Mouse (Mus musculus) forebrain, embryonic 14.5 days (tissue): ENCODE measurements around the gene Gm13275. TPM values are rescaled to one million over a fixed set of nuclear protein-coding genes. Genes with fewer than 3 reads are reported as not detected.
"Not testable (repeated sequence)": the region's sequence is repeated elsewhere in the genome, so short reads cannot be mapped to it uniquely, and the experiment has no call there.

Experiments
- ATAC-seq: fragments of 200-750 bp; cut with Nextera tagmentation; 2 replicates; pipeline ENCODE4 v1.8.0; 2017; ENCODE audit warnings: mild to moderate bottlenecking, moderate library complexity
- DNase-seq: peaks from one replicate; pipeline ENCODE4 v3.0.0-alpha.2; 2015; ENCODE audit warnings: low spot score
- H3K27ac ChIP-seq: fragments of 300-500 bp; sonication (generic); 2 replicates; pipeline ENCODE4 v1.5.1; 2014; ENCODE audit warnings: low read depth, mild to moderate bottlenecking, control low read depth, low read length, moderate library complexity
- H3K27me3 ChIP-seq: fragments of 300-500 bp; sonication (generic); replicated peaks from 2 replicates; pipeline ENCODE4 v1.6.1; 2014; ENCODE audit warnings: low read length, control low read depth, mixed read lengths; ENCODE audit not compliant: control insufficient read depth, insufficient read depth
- H3K36me3 ChIP-seq: fragments of 300-500 bp; sonication (generic); 2 replicates; pipeline ENCODE4 v1.6.1; 2014; ENCODE audit warnings: low read length, control low read depth; ENCODE audit not compliant: control insufficient read depth, insufficient read depth
- H3K4me1 ChIP-seq: fragments of 300-500 bp; sonication (generic); 2 replicates; pipeline ENCODE4 v1.6.1; 2014; ENCODE audit warnings: antibody characterized with exemption, low read length, control low read depth; ENCODE audit not compliant: control insufficient read depth, insufficient read depth
- H3K4me2 ChIP-seq: fragments of 300-500 bp; sonication (generic); 2 replicates; pipeline ENCODE4 v1.6.1; 2014; ENCODE audit warnings: mild to moderate bottlenecking, control low read depth, low read length
- H3K4me3 ChIP-seq: fragments of 300-500 bp; sonication (generic); 2 replicates; pipeline ENCODE4 v1.5.1; 2014; ENCODE audit warnings: low read depth, low read length, control low read depth
- H3K9ac ChIP-seq: fragments of 300-500 bp; sonication (generic); 2 replicates; pipeline ENCODE4 v1.6.1; 2014; ENCODE audit warnings: mild to moderate bottlenecking, low read length, control low read depth, moderate library complexity
- H3K9me3 ChIP-seq: fragments of 300-500 bp; sonication (generic); replicated peaks from 2 replicates; pipeline ENCODE4 v1.6.1; 2016; ENCODE audit warnings: low read length, control low read depth, mixed read lengths; ENCODE audit not compliant: control insufficient read depth
- WGBS: fragments of 180-500 bp; shearing (Covaris S2); extraction: QIAGEN DNeasy Blood & Tissue Kit; methylation state at CpG from one replicate; pipeline ENCODE4 v1.1.7; 2014; 5-methylcytosine and 5-hydroxymethylcytosine counted together
- polyA plus RNA-seq: library from polyadenylated mRNA; unstranded; fragments of >200 nt; fragmentation: Nextera tagmentation; extraction: Ambion mirVana; gene quantifications from 2 replicates; pipeline ENCODE4 v1.2.1, GENCODE M21; 2014

The Gm13275 gene
- polyA plus RNA-seq, 1 experiment from 2014 or later = not detected

DNA sequence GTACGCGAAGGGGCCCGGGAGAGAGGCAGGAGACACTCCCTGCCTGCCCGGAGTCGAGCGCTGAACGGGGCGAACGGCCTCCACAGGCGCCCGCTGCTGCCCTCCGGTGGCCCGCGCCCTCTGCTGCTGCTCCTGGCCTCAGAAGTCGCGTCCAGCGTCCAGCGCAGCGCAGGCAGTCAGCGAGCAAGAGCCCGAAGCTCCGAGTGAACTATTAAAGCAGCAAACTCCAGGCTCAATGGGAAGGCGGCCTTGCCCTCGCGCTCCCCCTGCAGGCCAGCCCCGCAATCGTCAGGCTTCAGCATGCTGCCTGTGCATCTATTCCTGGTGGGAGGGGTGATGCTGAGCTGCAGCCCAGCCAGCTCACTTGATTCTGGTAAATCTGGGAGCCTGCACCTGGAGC lies 8.9 kb upstream of the Gm13275 start, which contains the start of gene Gm13276:
TSS of gene Gm13276 (plus strand) at position 301 of the 400 bp plus-strand sequence.
- not testable (repeated sequence) for ATAC-seq, DNase-seq, H3K36me3 ChIP-seq, H3K4me2 ChIP-seq, H3K27me3 ChIP-seq, H3K4me3 ChIP-seq, H3K4me1 ChIP-seq, H3K9me3 ChIP-seq, H3K27ac ChIP-seq, H3K9ac ChIP-seq
- WGBS = no CpG with 5 or more reads among the region's 27 CpGs

DNA sequence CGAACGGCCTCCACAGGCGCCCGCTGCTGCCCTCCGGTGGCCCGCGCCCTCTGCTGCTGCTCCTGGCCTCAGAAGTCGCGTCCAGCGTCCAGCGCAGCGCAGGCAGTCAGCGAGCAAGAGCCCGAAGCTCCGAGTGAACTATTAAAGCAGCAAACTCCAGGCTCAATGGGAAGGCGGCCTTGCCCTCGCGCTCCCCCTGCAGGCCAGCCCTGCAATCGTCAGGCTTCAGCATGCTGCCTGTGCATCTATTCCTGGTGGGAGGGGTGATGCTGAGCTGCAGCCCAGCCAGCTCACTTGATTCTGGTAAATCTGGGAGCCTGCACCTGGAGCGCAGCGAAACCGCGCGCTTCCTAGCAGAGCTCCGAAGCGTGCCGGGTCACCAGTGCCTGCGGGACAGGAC lies 5.9 kb upstream of the Gm13275 start, which contains the start of gene Gm13277:
TSS of gene Gm13277 (plus strand) at position 231 of the 400 bp plus-strand sequence.
- not testable (repeated sequence) for H3K4me1 ChIP-seq, H3K9me3 ChIP-seq, H3K4me2 ChIP-seq, H3K4me3 ChIP-seq, H3K36me3 ChIP-seq, ATAC-seq, H3K27ac ChIP-seq, H3K27me3 ChIP-seq, DNase-seq, H3K9ac ChIP-seq
- no CpG with 5 or more reads among the region's 28 CpGs for WGBS

DNA sequence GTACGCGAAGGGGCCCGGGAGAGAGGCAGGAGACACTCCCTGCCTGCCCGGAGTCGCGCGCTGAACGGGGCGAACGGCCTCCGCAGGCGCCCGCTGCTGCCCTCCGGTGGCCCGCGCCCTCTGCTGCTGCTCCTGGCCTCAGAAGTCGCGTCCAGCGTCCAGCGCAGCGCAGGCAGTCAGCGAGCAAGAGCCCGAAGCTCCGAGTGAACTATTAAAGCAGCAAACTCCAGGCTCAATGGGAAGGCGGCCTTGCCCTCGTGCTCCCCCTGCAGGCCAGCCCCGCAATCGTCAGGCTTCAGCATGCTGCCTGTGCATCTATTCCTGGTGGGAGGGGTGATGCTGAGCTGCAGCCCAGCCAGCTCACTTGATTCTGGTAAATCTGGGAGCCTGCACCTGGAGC lies 3.0 kb upstream of the Gm13275 start, which contains the start of gene Gm13278:
TSS of gene Gm13278 (plus strand) at position 301 of the 400 bp plus-strand sequence.
- H3K9ac ChIP-seq, H3K4me1 ChIP-seq, H3K4me2 ChIP-seq, H3K27ac ChIP-seq, H3K27me3 ChIP-seq, H3K4me3 ChIP-seq, DNase-seq, ATAC-seq, H3K9me3 ChIP-seq, H3K36me3 ChIP-seq: not testable (repeated sequence)
- WGBS = no CpG with 5 or more reads among the region's 28 CpGs

DNA sequence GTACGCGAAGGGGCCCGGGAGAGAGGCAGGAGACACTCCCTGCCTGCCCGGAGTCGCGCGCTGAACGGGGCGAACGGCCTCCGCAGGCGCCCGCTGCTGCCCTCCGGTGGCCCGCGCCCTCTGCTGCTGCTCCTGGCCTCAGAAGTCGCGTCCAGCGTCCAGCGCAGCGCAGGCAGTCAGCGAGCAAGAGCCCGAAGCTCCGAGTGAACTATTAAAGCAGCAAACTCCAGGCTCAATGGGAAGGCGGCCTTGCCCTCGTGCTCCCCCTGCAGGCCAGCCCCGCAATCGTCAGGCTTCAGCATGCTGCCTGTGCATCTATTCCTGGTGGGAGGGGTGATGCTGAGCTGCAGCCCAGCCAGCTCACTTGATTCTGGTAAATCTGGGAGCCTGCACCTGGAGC lies 2.8 kb downstream of the Gm13275 start, which contains the start of gene Gm13279:
TSS of gene Gm13279 (plus strand) at position 301 of the 400 bp plus-strand sequence.
- ATAC-seq, H3K9me3 ChIP-seq, H3K27me3 ChIP-seq, DNase-seq, H3K4me3 ChIP-seq, H3K36me3 ChIP-seq, H3K9ac ChIP-seq, H3K4me2 ChIP-seq, H3K27ac ChIP-seq, H3K4me1 ChIP-seq: not testable (repeated sequence)
- WGBS = no CpG with 5 or more reads among the region's 28 CpGs

DNA sequence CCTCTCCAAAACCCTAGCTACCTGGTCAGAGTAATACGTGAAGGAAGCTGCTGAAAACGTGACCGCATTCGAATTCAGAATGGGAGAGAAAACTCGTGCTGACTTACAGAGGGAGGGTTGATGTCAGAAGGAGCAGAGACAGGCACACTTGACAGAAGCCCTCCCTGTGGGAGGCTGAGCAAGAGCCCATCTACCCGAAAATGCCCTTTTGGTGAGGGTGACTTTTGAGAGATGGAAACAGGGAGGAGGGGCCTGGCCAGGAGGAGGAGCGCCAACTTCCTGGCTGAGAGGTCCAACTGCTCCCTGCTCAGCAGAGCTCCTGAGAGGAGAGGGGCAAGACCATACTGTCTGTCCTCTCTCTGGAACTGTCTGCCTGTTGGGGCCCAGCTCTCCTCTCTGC lies 5.1 kb downstream of the Gm13275 start, which contains the start of gene Gm13285:
TSS of gene Gm13285 (plus strand) at position 301 of the 400 bp plus-strand sequence.
- not testable (repeated sequence) for H3K36me3 ChIP-seq, H3K9me3 ChIP-seq, H3K4me2 ChIP-seq, H3K27me3 ChIP-seq, H3K9ac ChIP-seq, H3K4me1 ChIP-seq, ATAC-seq, H3K27ac ChIP-seq, H3K4me3 ChIP-seq, DNase-seq
- 0% methylated on average over 1 of the region's 7 CpGs for WGBS

DNA sequence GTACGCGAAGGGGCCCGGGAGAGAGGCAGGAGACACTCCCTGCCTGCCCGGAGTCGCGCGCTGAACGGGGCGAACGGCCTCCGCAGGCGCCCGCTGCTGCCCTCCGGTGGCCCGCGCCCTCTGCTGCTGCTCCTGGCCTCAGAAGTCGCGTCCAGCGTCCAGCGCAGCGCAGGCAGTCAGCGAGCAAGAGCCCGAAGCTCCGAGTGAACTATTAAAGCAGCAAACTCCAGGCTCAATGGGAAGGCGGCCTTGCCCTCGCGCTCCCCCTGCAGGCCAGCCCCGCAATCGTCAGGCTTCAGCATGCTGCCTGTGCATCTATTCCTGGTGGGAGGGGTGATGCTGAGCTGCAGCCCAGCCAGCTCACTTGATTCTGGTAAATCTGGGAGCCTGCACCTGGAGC lies 8.7 kb downstream of the Gm13275 start, which contains the start of gene Gm13287:
TSS of gene Gm13287 (plus strand) at position 301 of the 400 bp plus-strand sequence.
- H3K4me2 ChIP-seq, H3K4me1 ChIP-seq, H3K9ac ChIP-seq, ATAC-seq, H3K9me3 ChIP-seq, H3K4me3 ChIP-seq, DNase-seq, H3K36me3 ChIP-seq, H3K27me3 ChIP-seq, H3K27ac ChIP-seq: not testable (repeated sequence)
- no CpG with 5 or more reads among the region's 29 CpGs for WGBS

DNA sequence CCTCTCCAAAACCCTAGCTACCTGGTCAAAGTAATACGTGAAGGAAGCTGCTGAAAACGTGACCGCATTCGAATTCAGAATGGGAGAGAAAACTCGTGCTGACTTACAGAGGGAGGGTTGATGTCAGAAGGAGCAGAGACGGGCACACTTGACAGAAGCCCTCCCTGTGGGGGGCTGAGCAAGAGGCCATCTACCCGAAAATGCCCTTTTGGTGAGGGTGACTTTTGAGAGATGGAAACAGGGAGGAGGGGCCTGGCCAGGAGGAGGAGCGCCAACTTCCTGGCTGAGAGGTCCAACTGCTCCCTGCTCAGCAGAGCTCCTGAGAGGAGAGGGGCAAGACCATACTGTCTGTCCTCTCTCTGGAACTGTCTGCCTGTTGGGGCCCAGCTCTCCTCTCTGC lies 10.9 kb downstream of the Gm13275 start, which contains the start of gene Gm13288:
TSS of gene Gm13288 (plus strand) at position 301 of the 400 bp plus-strand sequence.
- no CpG with 5 or more reads among the region's 8 CpGs for WGBS
- not testable (repeated sequence) for H3K36me3 ChIP-seq, H3K9me3 ChIP-seq, DNase-seq, H3K27me3 ChIP-seq, H3K9ac ChIP-seq, H3K4me3 ChIP-seq, H3K4me1 ChIP-seq, ATAC-seq, H3K27ac ChIP-seq
- H3K4me2 ChIP-seq = peak within 1 kb of the TSS; percentile 34; the same call in 1 of the 2 replicates

DNA sequence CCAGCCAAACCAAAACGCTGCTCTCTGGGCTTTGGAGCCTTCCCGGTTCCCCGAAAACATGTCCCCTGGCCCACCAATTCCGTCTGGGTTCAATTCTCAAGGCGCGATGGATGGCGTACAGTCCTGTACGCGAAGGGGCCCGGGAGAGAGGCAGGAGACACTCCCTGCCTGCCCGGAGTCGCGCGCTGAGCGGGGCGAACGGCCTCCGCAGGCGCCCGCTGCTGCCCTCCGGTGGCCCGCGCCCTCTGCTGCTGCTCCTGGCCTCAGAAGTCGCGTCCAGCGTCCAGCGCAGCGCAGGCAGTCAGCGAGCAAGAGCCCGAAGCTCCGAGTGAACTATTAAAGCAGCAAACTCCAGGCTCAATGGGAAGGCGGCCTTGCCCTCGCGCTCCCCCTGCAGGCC lies 11.5 kb downstream of the Gm13275 start:
- not testable (repeated sequence) for H3K4me1 ChIP-seq, H3K9ac ChIP-seq, H3K27me3 ChIP-seq, H3K27ac ChIP-seq, ATAC-seq, H3K36me3 ChIP-seq, H3K9me3 ChIP-seq, H3K4me3 ChIP-seq, DNase-seq
- H3K4me2 ChIP-seq = peak overlapping the region; percentile 34; the same call in 1 of the 2 replicates
- WGBS = no CpG with 5 or more reads among the region's 34 CpGs

DNA sequence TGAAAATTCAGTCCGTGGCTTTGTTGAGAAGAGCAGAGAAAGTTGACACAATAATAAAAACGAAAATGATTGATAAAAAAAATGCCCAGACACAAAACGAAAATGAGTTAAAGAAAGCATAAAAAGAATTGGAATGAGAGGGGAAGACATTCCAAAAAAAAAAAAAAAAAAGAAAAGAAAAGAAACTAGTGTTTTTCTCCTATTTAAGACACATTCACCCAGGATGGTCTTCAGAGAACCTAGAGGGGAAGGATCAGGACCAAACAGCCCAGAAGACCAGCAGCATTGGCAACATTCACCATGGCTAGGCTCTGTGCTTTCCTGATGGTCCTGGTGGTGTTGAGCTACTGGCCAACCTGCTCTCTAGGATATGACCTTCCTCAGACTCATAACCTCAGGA lies 21.6 kb downstream of the Gm13275 start, which contains the start of gene Ifna7:
TSS of gene Ifna7 (plus strand) at position 301 of the 400 bp plus-strand sequence.
- no peaks in the 10 kb centered on the region for H3K27me3 ChIP-seq
- no peak within 1 kb of the TSS for H3K27ac ChIP-seq
- no peak within 1 kb of the TSS for H3K4me3 ChIP-seq
- no peaks in the 10 kb centered on the region for H3K36me3 ChIP-seq
- no peaks in the 10 kb centered on the region for H3K9me3 ChIP-seq
- no peak within 1 kb of the TSS for H3K9ac ChIP-seq
- 66% methylated on average over 3 of the region's 3 CpGs for WGBS
- DNase-seq (no peak), ATAC-seq (no peak)
- no peaks in the 10 kb centered on the region for H3K4me1 ChIP-seq
- no peak within 1 kb of the TSS for H3K4me2 ChIP-seq
